Mouse (Mus musculus): ENCODE measurements around the gene Cuzd1. TPM values are rescaled to one million over a fixed set of nuclear protein-coding genes. Genes with fewer than 3 reads are reported as not detected.

Gene Cuzd1
- total RNA-seq (2017), result not detected in 3 replicates

DNA sequence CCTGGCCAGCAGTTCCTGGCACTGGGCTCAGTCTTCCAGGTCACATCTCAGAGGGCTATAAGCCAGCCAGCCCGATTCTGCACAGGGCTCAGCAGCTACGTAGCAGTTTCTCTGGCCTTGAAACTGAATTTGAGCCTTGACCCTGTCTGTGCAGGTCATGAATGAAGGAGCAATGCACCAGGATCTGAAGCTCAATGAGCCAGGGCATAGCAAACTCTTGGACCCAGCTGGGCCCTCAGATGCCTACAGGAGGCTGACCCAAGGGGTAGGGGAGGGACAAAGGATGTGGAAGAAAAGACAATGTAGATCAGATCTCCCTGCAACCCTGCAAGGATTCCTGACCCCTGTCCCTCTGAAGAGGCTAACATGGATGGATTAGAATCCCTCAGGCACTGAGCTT lies at the start of gene Cuzd1:
Cuzd1 (minus strand) TSS at position 101 of the 400 bp plus-strand sequence.
- ATAC-seq (replicated peaks; ENCODE audit: insufficient number of reproducible peaks, low FRiP score, low TSS enrichment, poor library complexity, severe bottlenecking), result no peak

GRCm38 (mm10) chr7:131371470-131371860 lies 49.4 kb upstream of the Cuzd1 start:
- no peak for ATAC-seq (replicated peaks; ENCODE audit: insufficient number of reproducible peaks, low FRiP score, low TSS enrichment, poor library complexity, severe bottlenecking)

- peak; percentile 95 for ATAC-seq (replicated peaks; ENCODE audit: insufficient number of reproducible peaks, low FRiP score, low TSS enrichment, poor library complexity, severe bottlenecking)
These were observed 48.8 kb upstream of the Cuzd1 start, which contains the start of gene Pstk for GRCm38 (mm10) chr7:131370648-131371469. Gene Pstk (plus strand): TSS chr7:131371141.

DNA sequence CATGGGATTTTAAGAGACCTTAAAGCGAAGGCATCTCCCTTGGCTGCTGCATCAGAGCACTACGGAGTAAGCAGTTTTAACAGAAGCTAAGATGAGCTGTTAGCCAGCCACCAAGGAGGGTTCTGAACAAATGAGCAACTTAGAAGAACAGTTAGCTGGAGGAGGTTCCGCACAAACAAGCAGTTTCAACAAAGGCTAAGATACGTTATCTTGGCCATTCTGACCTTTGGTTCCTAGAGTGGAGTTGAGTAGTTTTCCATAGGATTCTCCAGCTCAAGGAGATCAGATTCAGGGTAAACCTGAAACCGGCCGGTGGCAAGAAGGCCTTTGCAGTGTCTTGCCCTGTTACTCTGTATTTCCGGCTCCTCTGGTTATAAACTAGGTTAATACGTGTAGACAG lies 42.0 kb upstream of the Cuzd1 start:
- no peak for ATAC-seq (replicated peaks; ENCODE audit: insufficient number of reproducible peaks, low FRiP score, low TSS enrichment, poor library complexity, severe bottlenecking)

GRCm38 (mm10) chr7:131362615-131363300 lies 40.7 kb upstream of the Cuzd1 start, which contains the start of gene 2310057M21Rik:
Gene 2310057M21Rik (minus strand): TSS chr7:131362759.
- ATAC-seq (replicated peaks; ENCODE audit: insufficient number of reproducible peaks, low FRiP score, low TSS enrichment, poor library complexity, severe bottlenecking), result peak; percentile 92

DNA sequence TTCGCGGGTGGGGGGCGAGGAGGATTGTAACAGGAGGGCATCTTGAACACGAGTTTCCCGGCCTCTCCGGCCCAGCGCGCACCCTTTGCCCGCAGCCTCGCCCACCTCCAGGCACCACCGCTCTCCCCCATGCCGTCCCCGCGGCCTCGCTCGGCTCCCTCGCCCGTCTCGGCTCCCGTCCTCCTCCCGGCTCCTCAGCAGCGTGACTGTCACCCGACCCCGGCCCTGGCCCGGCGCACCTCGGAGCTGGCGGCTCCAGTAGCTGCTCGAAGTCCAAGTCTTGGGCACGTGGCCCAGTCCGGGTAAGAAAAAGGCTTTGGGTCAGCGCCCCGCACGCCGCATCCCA lies 40.1 kb upstream of the Cuzd1 start:
- no peak; the same call in 1 of the 2 replicates for ATAC-seq (replicated peaks; ENCODE audit: insufficient number of reproducible peaks, low FRiP score, low TSS enrichment, poor library complexity, severe bottlenecking)

DNA sequence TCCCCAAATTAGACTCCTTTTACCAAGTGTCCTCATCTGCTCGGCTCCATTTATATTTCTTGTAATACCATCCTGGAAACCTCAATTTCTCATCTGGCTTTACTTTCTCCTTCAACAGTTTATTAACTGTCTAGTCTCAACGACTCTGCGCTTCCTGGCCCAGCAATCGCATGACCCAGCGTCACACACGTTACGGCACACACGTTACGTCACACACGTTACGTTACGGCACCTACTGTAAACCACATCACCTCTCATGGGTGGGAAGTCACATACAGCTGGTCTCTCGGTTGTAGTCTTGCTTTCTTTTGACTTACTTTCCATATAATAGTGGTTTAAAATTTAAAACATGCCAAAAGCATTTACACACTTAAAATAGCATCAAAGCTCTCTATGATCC lies 34.0 kb upstream of the Cuzd1 start:
- no peak for ATAC-seq (replicated peaks; ENCODE audit: insufficient number of reproducible peaks, low FRiP score, low TSS enrichment, poor library complexity, severe bottlenecking)

DNA sequence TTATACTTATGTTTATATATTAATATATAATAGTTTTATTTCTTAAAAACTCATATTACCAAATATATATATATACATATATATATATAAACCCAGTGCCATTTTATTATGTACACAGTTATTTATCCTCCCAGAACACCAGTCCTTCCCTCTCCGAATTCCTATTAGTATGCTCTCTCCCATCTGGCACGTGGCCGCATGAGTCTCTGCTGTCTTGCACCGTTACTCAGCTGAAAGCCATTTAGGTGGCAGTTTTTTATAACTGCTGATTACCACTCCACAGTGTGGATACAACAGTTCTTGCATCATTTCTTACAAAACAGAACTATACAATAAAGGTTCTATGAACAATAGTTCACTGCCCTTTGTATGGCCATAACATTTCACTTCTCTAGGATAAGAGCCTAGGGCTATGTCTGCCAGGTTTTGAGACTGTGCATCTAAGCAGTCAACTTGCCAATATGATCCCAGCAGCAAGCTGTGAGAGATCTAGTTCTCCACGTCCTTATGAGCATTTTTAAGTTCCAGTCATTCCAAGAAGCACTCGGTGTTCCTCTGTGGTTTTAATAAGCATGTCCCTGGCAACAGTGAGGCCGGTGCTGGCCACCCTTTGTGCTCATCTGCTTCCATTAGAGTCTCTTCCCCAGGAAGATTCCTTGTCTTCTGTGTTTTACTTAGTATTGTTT lies 23.9 kb upstream of the Cuzd1 start:
- ATAC-seq (replicated peaks; ENCODE audit: insufficient number of reproducible peaks, low FRiP score, low TSS enrichment, poor library complexity, severe bottlenecking), result no peak

DNA sequence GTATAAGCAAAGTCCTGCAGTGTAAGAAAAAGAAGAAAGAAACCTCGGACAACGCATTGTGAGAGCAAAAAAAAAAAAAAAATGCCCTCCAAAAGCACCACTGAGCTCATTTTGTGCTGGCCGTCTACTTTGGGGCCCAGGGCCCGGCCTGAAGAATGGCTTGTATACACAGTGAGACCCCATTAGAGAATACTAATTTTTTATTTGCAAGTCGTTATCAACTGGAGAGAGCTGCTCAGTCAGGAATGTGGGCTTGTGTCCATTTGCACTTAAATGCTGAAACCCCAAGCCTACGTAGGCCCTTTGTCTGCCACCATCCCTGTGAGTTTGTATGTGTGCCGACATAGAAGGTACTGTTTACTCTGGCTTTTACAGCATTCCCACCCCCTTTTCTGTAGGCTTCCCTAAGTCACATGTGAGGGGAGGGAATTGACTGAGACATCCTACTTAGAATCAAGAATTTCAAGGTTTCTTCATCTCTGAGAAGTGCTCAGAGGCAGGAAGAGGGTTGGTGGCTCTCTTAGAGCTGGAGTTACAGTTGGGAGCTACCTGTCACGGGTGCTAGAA lies 15.5 kb upstream of the Cuzd1 start:
- ATAC-seq (replicated peaks; ENCODE audit: insufficient number of reproducible peaks, low FRiP score, low TSS enrichment, poor library complexity, severe bottlenecking), result no peak

- ATAC-seq (replicated peaks; ENCODE audit: insufficient number of reproducible peaks, low FRiP score, low TSS enrichment, poor library complexity, severe bottlenecking), result no peak
These were observed 11.5 kb upstream of the Cuzd1 start, which contains the start of gene Fam24a for GRCm38 (mm10) chr7:131333564-131333963. Gene Fam24a (plus strand): TSS chr7:131333864.

- ATAC-seq (replicated peaks; ENCODE audit: insufficient number of reproducible peaks, low FRiP score, low TSS enrichment, poor library complexity, severe bottlenecking), result no peak
These were observed 9.6 kb upstream of the Cuzd1 start for GRCm38 (mm10) chr7:131331688-131332087.

DNA sequence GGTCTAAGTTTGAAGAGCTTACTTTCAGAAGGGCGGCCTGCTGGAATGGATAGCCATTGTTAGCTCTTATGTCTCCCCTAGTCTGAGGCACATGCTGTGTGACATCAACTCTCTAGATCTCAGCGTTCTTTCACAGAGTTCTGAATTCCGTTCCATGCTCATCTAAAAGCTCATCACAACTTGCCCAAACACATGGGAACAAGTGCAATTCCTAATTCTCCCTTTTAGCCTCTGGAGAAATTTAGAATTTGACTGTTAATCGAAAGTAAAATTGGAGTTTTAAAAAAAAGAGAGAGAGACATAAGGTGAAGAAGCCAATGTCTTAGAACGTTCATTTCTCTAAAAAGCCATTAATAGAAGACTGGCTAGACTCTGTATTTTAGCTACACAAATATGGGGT lies 7.3 kb upstream of the Cuzd1 start, which contains the start of gene Fam24b:
Fam24b (minus strand) TSS at position 101 of the 400 bp plus-strand sequence.
- ATAC-seq (replicated peaks; ENCODE audit: insufficient number of reproducible peaks, low FRiP score, low TSS enrichment, poor library complexity, severe bottlenecking), result no peak

DNA sequence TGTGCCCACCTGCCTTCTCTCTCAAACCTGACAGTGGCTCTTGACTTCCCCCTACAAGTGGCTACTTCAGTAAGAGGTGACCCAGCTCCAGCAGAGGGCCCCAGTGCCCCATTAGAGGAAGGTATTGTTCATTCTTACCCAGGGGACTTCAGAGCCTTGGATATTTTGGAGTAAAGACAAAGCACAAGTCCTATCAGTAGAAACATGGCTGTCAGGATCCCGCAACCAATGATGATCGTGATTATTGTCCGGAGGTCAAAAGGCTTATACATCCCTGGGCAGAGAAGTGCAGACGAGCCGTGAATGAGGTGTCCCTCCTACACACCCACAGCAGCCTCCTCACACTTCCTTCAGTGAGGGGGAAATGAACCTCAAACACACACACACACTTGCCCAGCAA lies 5.0 kb upstream of the Cuzd1 start:
- no peak for ATAC-seq (replicated peaks; ENCODE audit: insufficient number of reproducible peaks, low FRiP score, low TSS enrichment, poor library complexity, severe bottlenecking)

DNA sequence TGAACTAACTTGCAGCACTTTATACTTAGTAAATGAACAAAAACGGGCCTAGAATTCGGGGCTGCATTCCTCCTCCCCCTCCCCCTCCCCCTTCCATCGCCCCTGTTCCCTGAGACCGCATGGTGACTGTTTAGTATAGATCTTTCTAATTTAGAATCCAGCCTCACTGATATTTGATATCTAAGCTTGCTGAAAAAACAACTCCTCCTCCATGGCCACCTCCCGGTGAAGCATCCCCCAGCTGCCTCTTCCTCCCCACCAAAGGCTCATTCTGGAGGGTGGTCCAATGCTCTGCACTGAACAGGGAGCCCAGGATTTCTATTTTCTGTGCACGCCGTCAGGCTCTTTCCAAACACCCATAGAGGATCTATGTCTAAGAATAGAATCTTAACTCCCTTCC lies 3.8 kb downstream of the Cuzd1 start:
- no peak for ATAC-seq (replicated peaks; ENCODE audit: insufficient number of reproducible peaks, low FRiP score, low TSS enrichment, poor library complexity, severe bottlenecking)

DNA sequence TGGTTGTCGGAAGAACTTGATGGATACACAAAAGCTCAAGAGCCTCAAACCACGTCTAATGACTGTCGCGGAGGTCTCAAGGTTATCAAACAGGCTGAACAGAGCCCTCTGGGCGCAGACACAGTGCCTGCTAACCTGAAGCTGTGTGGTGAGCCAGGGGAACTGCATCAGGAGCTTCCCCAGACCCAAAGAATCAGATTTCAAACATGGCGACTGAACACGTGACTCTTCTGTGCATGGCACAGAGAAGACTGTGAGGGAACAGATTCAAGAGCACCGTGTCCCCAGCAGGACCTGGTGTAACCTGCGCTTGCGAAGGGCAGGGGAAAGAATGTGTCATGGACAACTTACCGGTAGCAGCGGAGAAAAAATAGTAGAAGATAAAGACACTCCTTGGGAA lies 4.5 kb downstream of the Cuzd1 start:
- no peak for ATAC-seq (replicated peaks; ENCODE audit: insufficient number of reproducible peaks, low FRiP score, low TSS enrichment, poor library complexity, severe bottlenecking)

DNA sequence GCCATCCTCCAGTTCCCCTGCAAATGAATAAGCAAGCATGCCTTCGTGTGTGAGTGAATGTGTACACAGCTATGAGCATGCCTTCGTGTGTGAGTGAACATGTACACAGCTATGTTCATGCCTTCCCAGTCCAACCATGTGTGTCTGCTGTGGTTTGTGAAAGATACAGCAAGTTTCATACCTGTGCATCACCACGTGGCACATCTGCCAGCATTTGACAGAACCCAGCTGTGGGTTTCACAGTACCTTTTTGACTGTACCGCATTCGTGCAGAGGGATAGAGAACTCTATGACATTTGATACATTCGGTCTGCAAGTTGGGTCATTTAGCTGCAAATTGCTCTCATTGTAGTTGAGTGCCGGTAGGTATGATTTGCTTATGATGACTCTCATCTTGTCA lies 7.6 kb downstream of the Cuzd1 start:
- no peak for ATAC-seq (replicated peaks; ENCODE audit: insufficient number of reproducible peaks, low FRiP score, low TSS enrichment, poor library complexity, severe bottlenecking)

GRCm38 (mm10) chr7:131306733-131307132 lies 15.4 kb downstream of the Cuzd1 start:
- ATAC-seq (replicated peaks; ENCODE audit: insufficient number of reproducible peaks, low FRiP score, low TSS enrichment, poor library complexity, severe bottlenecking), result no peak

- ATAC-seq (replicated peaks; ENCODE audit: insufficient number of reproducible peaks, low FRiP score, low TSS enrichment, poor library complexity, severe bottlenecking), result no peak
These were observed 18.8 kb downstream of the Cuzd1 start for GRCm38 (mm10) chr7:131303340-131303739.

DNA sequence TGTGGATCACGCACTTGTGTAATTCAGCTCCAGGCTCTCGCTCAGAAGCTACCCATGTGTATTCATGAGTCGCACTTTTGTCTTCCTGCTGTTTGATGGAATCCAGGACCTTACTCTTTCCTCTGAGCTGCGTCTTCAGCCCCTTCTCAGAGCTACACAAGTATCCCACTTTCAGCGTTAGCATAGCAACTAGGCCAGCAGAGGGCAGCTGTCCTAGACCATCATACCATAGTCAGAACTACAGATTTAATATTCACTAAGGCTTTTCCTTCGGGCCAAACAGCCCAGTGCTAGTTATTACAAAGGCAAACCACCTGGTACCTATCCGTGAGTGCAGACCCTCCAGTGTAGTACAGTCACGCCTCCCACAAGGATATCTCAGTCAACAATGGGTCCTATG lies 24.9 kb downstream of the Cuzd1 start:
- ATAC-seq (replicated peaks; ENCODE audit: insufficient number of reproducible peaks, low FRiP score, low TSS enrichment, poor library complexity, severe bottlenecking), result no peak

All from monocyte, adult 5-6 weeks (primary cell).